20 mouse cellular contexts compared by ENCODE assay signal in genomic region chr8:36028121-36028955, GRCm38 (mm10).
DNase-seq lines count a peak whose midpoint lies in the region; ATAC-seq and TF ChIP-seq lines count a peak whose summit lies in the region.
"Had no signal": no experiment of that assay in that cellular context is flagged by ENCODE, and none has a peak within 500 bp of the region (broad histone marks: within the 10 kb centered on the region; RNA-seq: fewer than 3 reads in every experiment).

No protein-coding gene starts in this region.

- H3K9me3 ChIP-seq in embryonic facial prominence, embryonic 13.5 days = no peaks in the 10 kb centered on the region
- H3K9me3 ChIP-seq: hindbrain, embryonic 15.5 days; limb, embryonic 10.5 days had no signal

- H3K4me3 ChIP-seq in layer of hippocampus, adult 2 months = no peak overlapping the region
- no peak overlapping the region for H3K4me3 ChIP-seq in embryonic facial prominence, embryonic 13.5 days
- H3K4me3 ChIP-seq: erythroblast, embryonic 14.5 days; gastrocnemius, adult 2 months; hindbrain, embryonic 15.5 days; limb, embryonic 10.5 days; myocyte had no signal

- no peak for TF ChIP-seq CTCF in layer of hippocampus, adult 2 months (conservative IDR thresholded peaks at IDR 0.05)

- H3K36me3 ChIP-seq in embryonic facial prominence, embryonic 13.5 days = no peaks in the 10 kb centered on the region
- H3K36me3 ChIP-seq: hindbrain, embryonic 15.5 days; limb, embryonic 10.5 days had no signal

- peak overlapping the region; percentile 77 for H3K27ac ChIP-seq in layer of hippocampus, adult 2 months
- H3K27ac ChIP-seq in embryonic facial prominence, embryonic 13.5 days = no peak overlapping the region
- H3K27ac ChIP-seq: gastrocnemius, adult 2 months; hindbrain, embryonic 15.5 days; limb, embryonic 10.5 days; liver, embryonic 14.5 days had no signal

- no peaks in the 10 kb centered on the region for H3K27me3 ChIP-seq in embryonic facial prominence, embryonic 13.5 days
- H3K27me3 ChIP-seq: hindbrain, embryonic 15.5 days had no signal

- peaks cover 6% of the 10 kb centered on the region; the same call in 1 of the 2 replicates for H3K4me1 ChIP-seq in embryonic facial prominence, embryonic 13.5 days
- H3K4me1 ChIP-seq: hindbrain, embryonic 15.5 days had no signal

- peak; percentile 60 for ATAC-seq in embryonic facial prominence, embryonic 13.5 days (ENCODE audit: insufficient number of reproducible peaks, insufficient read depth, low FRiP score, low TSS enrichment, low read depth)
- ATAC-seq: forebrain, embryonic 16.5 days had no signal

- DNase-seq in layer of hippocampus, adult 2 months (ENCODE audit: low spot score in 2 of 2) = no peak
- no peak for DNase-seq in layer of hippocampus, adult 18-20 months (ENCODE audit: low spot score in 2 of 2)
- DNase-seq in naive thymus-derived CD4-positive, alpha-beta T cell, adult 2 months (ENCODE audit: low read depth) = peak; percentile 80
- DNase-seq in kidney, postnatal 36 days = no peak
- no peak for DNase-seq in right cerebral cortex, postnatal 4 days
- DNase-seq in spleen, postnatal 36 days (ENCODE audit: low spot score in 2 of 2) = no peak
- DNase-seq in cerebellum, postnatal 14 days = no peak
- DNase-seq: cerebellum, adult 11 months; gastrocnemius, adult 2 months; heart, postnatal 14 days; kidney, adult 2 months; kidney, postnatal 25 days; lung, postnatal 10 days had no signal

- H3K4me2 ChIP-seq in embryonic facial prominence, embryonic 13.5 days = no peak overlapping the region
- H3K4me2 ChIP-seq: hindbrain, embryonic 15.5 days had no signal

- 61% methylated on average over 9 of the region's 9 CpGs for WGBS in embryonic facial prominence, embryonic 13.5 days

- no peak overlapping the region for H3K9ac ChIP-seq in embryonic facial prominence, embryonic 13.5 days
- H3K9ac ChIP-seq: hindbrain, embryonic 15.5 days; liver, embryonic 14.5 days had no signal
